Mouse (Mus musculus) urinary bladder, postnatal 36 days (tissue): ENCODE data around the gene Nagk.
"Not testable (repeated sequence)": the region's sequence is repeated elsewhere in the genome, so short reads cannot be mapped to it uniquely, and the experiment has no call there.

ENCODE experiments used
- DNase-seq, 2 experiments: peaks; one replicate each; pipeline ENCODE4 v3.0.0; 2022; ENCODE audit warnings: low spot score in 2 of 2, mixed read lengths in 1 of 2

Gene Nagk

GRCm38 (mm10) chr6:83815801-83816200, 21.0 kb downstream of the Nagk start:
- DNase-seq, result no peak

- peak in 1 of 2 experiments; percentile 40 for DNase-seq
Observed at GRCm38 (mm10) chr6:83818996-83819395, 24.2 kb downstream of the Nagk start.

GRCm38 (mm10) chr6:83820727-83821515, 26.1 kb downstream of the Nagk start:
- DNase-seq, result no peak

- no peak for DNase-seq
Observed at GRCm38 (mm10) chr6:83821856-83822255, 27.1 kb downstream of the Nagk start.

GRCm38 (mm10) chr6:83830941-83831605, 36.3 kb downstream of the Nagk start:
- DNase-seq, result peak in 1 of 2 experiments; percentile 4

GRCm38 (mm10) chr6:83831606-83832123, 36.9 kb downstream of the Nagk start, which contains the start of gene Paip2b:
Gene Paip2b, minus strand, starts transcription at chr6:83831741.
- DNase-seq, result peak; percentile 96 to 97

GRCm38 (mm10) chr6:83832393-83832792, 37.6 kb downstream of the Nagk start:
- not testable (repeated sequence) for DNase-seq

- DNase-seq, result no peak
Observed at GRCm38 (mm10) chr6:83836826-83837225, 42.0 kb downstream of the Nagk start.

GRCm38 (mm10) chr6:83838046-83838445, 43.3 kb downstream of the Nagk start:
- no peak for DNase-seq

GRCm38 (mm10) chr6:83840086-83840485, 45.3 kb downstream of the Nagk start:
- DNase-seq, result no peak

GRCm38 (mm10) chr6:83844913-83845312, 50.1 kb downstream of the Nagk start:
- no peak for DNase-seq

- no peak for DNase-seq
Observed at GRCm38 (mm10) chr6:83846141-83846540, 51.4 kb downstream of the Nagk start.

GRCm38 (mm10) chr6:83849446-83849845, 54.7 kb downstream of the Nagk start:
- DNase-seq, result no peak
